8 mouse cellular contexts compared by ENCODE assay signal in genomic region chr11:76216681-76217389, GRCm38 (mm10). TPM values are rescaled to one million over a fixed set of nuclear protein-coding genes. Genes with fewer than 3 reads are reported as not detected.
DNase-seq lines count a peak whose midpoint lies in the region; TF ChIP-seq lines count a peak whose summit lies in the region.

No protein-coding gene starts in this region.

- intact Hi-C loops in heart, postnatal 14 days (cut with DNase I): no loop called here

- peaks cover 64% of the 10 kb centered on the region for H3K36me3 ChIP-seq in limb, embryonic 10.5 days
- peaks cover 53% of the 10 kb centered on the region for H3K36me3 ChIP-seq in midbrain, embryonic 10.5 days

- H3K27ac ChIP-seq in embryonic fibroblast, embryonic 13.5 days (ENCODE audit: insufficient read depth, low read length): peak overlapping the region; percentile 48
- peak overlapping the region; percentile 97 for H3K27ac ChIP-seq in limb, embryonic 10.5 days
- peak overlapping the region; percentile 98 for H3K27ac ChIP-seq in midbrain, embryonic 10.5 days (replicated peaks)

- no peak for TF ChIP-seq CTCF in embryonic fibroblast, embryonic 13.5 days (IDR thresholded peaks at IDR 0.05; ENCODE audit: borderline replicate concordance, insufficient read depth, low read length)

- no peak for TF ChIP-seq POLR2A in embryonic fibroblast, embryonic 13.5 days (IDR thresholded peaks at IDR 0.05; ENCODE audit: low read depth, low read length)

- WGBS in limb, embryonic 10.5 days: 5% methylated on average over 33 of the region's 33 CpGs
- 6% methylated on average over 33 of the region's 33 CpGs for WGBS in midbrain, embryonic 10.5 days

- peak overlapping the region; percentile 81 for H3K4me3 ChIP-seq in embryonic fibroblast, embryonic 13.5 days (ENCODE audit: insufficient read depth, low read length)
- peak overlapping the region; percentile 80 for H3K4me3 ChIP-seq in limb, embryonic 10.5 days
- peak overlapping the region; percentile 85 for H3K4me3 ChIP-seq in midbrain, embryonic 10.5 days

- H3K4me1 ChIP-seq in embryonic fibroblast, embryonic 13.5 days (ENCODE audit: control insufficient read depth, insufficient read depth, low read length): no peaks in the 10 kb centered on the region
- peaks cover 21% of the 10 kb centered on the region for H3K4me1 ChIP-seq in limb, embryonic 10.5 days
- H3K4me1 ChIP-seq in midbrain, embryonic 10.5 days: peaks cover 41% of the 10 kb centered on the region

- H3K9me3 ChIP-seq in limb, embryonic 10.5 days (replicated peaks): no peaks in the 10 kb centered on the region
- no peaks in the 10 kb centered on the region for H3K9me3 ChIP-seq in midbrain, embryonic 10.5 days (replicated peaks)

- DNase-seq in ovary, postnatal 14 days (ENCODE audit: low spot score): peak; percentile 32
- DNase-seq in ovary, adult 18-20 months (ENCODE audit: low spot score): no peak
- DNase-seq in R1 (ENCODE audit: low read depth, low spot score): peak; percentile 65
- DNase-seq in heart, postnatal 14 days: peak; percentile 27 to 40
- DNase-seq in limb, embryonic 10.5 days (ENCODE audit: low spot score): peak; percentile 62
- DNase-seq in midbrain, embryonic 10.5 days (ENCODE audit: low spot score): no peak
- DNase-seq in natural killer cell, adult 2 months (ENCODE audit: low spot score in 2 of 2): no peak

- H3K27me3 ChIP-seq in limb, embryonic 10.5 days (ENCODE audit: low read depth, poor library complexity, severe bottlenecking): no peaks in the 10 kb centered on the region
- H3K27me3 ChIP-seq in midbrain, embryonic 10.5 days (ENCODE audit: low read depth, poor library complexity, severe bottlenecking): peaks cover 33% of the 10 kb centered on the region

RNA-seq across cellular contexts. Expression of gene Dbil5, which starts 0.6 kb away (rescaled TPM):
- polyA plus RNA-seq in embryonic fibroblast, embryonic 13.5 days (2011; ENCODE audit: insufficient read length, low read depth, missing spikeins): not detected in 2 replicates
- not detected for total RNA-seq in heart, postnatal 14 days (2021)
- polyA plus RNA-seq in limb, embryonic 10.5 days (2016; fragmentation: Nextera tagmentation; extraction: Ambion mirVana): 0.26 and 0.38 TPM in 2 replicates
- 0.88 TPM in 1 of 2 replicates, not detected in the other for polyA plus RNA-seq in midbrain, embryonic 10.5 days (2016; fragmentation: Nextera tagmentation; extraction: Ambion mirVana)

RNA-seq across cellular contexts. Expression of gene Gemin4, which starts 0.6 kb away (rescaled TPM):
- polyA plus RNA-seq in embryonic fibroblast, embryonic 13.5 days (2011; ENCODE audit: insufficient read length, low read depth, missing spikeins): 11.3 and 14.7 TPM in 2 replicates
- total RNA-seq in heart, postnatal 14 days (2021): 1 to 10 TPM; 1.8 to 2.6 TPM
- 59.4 and 60.3 TPM in 2 replicates for polyA plus RNA-seq in limb, embryonic 10.5 days (2016; fragmentation: Nextera tagmentation; extraction: Ambion mirVana)
- 45.4 and 51.3 TPM in 2 replicates for polyA plus RNA-seq in midbrain, embryonic 10.5 days (2016; fragmentation: Nextera tagmentation; extraction: Ambion mirVana)

RNA-seq across cellular contexts. Expression of gene Mrm3, which starts 26.7 kb away (rescaled TPM):
- polyA plus RNA-seq in embryonic fibroblast, embryonic 13.5 days (2011; ENCODE audit: insufficient read length, low read depth, missing spikeins): 6.1 and 8.6 TPM in 2 replicates
- 10 to 100 TPM; 20.6 to 22.8 TPM for total RNA-seq in heart, postnatal 14 days (2021)
- 29.5 and 33.0 TPM in 2 replicates for polyA plus RNA-seq in limb, embryonic 10.5 days (2016; fragmentation: Nextera tagmentation; extraction: Ambion mirVana)
- 23.4 and 24.5 TPM in 2 replicates for polyA plus RNA-seq in midbrain, embryonic 10.5 days (2016; fragmentation: Nextera tagmentation; extraction: Ambion mirVana)

RNA-seq across cellular contexts. Expression of gene Glod4, which starts 26.7 kb away (rescaled TPM):
- polyA plus RNA-seq in embryonic fibroblast, embryonic 13.5 days (2011; ENCODE audit: insufficient read length, low read depth, missing spikeins): 73.5 and 84.4 TPM in 2 replicates
- total RNA-seq in heart, postnatal 14 days (2021): 10 to 100 TPM; 37.7 to 44.7 TPM
- polyA plus RNA-seq in limb, embryonic 10.5 days (2016; fragmentation: Nextera tagmentation; extraction: Ambion mirVana): 139 and 140 TPM in 2 replicates
- polyA plus RNA-seq in midbrain, embryonic 10.5 days (2016; fragmentation: Nextera tagmentation; extraction: Ambion mirVana): 130 and 135 TPM in 2 replicates

RNA-seq across cellular contexts. Expression of gene Fam57a, which starts 37.4 kb away (rescaled TPM):
- 17.5 and 20.8 TPM in 2 replicates for polyA plus RNA-seq in embryonic fibroblast, embryonic 13.5 days (2011; ENCODE audit: insufficient read length, low read depth, missing spikeins)
- total RNA-seq in heart, postnatal 14 days (2021): 1 to 10 TPM; 6.3 to 6.6 TPM
- polyA plus RNA-seq in limb, embryonic 10.5 days (2016; fragmentation: Nextera tagmentation; extraction: Ambion mirVana): 34.9 and 36.4 TPM in 2 replicates
- 32.2 and 32.4 TPM in 2 replicates for polyA plus RNA-seq in midbrain, embryonic 10.5 days (2016; fragmentation: Nextera tagmentation; extraction: Ambion mirVana)

Comparison
In these comparisons a context has a peak if more than half of its experiments do, and no peak if none do; other contexts are left out.
1. DNase-seq: peak in ovary, postnatal 14 days (single experiment), R1 (single experiment), heart, postnatal 14 days (2 of 2) and limb, embryonic 10.5 days (single experiment); none in ovary, adult 18-20 months (single experiment), midbrain, embryonic 10.5 days (single experiment) and natural killer cell, adult 2 months (0 of 2).
2. H3K27ac ChIP-seq: peak in every context shown above with its lines; median percentile 98 in midbrain, embryonic 10.5 days; 97 in limb, embryonic 10.5 days; 48 in embryonic fibroblast, embryonic 13.5 days.
3. Peak in every context shown above with its lines, with median percentiles within 50 percentile points of each other: H3K4me3 ChIP-seq.